9 mouse cellular contexts compared by ENCODE assay signal in genomic region chr17:48097011-48097742, GRCm38 (mm10). TPM values are rescaled to one million over a fixed set of nuclear protein-coding genes. Genes with fewer than 3 reads are reported as not detected.
A peak's percentile ranks its signal among the peaks of the same experiment; 100 is the strongest.
DNase-seq lines count a peak whose midpoint lies in the region; ATAC-seq and TF ChIP-seq lines count a peak whose summit lies in the region.
"Had no signal": no experiment of that assay in that cellular context is flagged by ENCODE, and none has a peak within 500 bp of the region (broad histone marks: within the 10 kb centered on the region; RNA-seq: fewer than 3 reads in every experiment).

No protein-coding gene starts in this region.

- H3K27ac ChIP-seq in embryonic facial prominence, embryonic 10.5 days (replicated peaks): peak overlapping the region; percentile 85
- H3K27ac ChIP-seq in limb, embryonic 12.5 days: peak overlapping the region; percentile 50
- peak overlapping the region; percentile 70 for H3K27ac ChIP-seq in midbrain, embryonic 10.5 days (replicated peaks)
- no peak overlapping the region for H3K27ac ChIP-seq in stomach, embryonic 14.5 days (ENCODE audit: low read length)

- H3K4me2 ChIP-seq in limb, embryonic 12.5 days: peak overlapping the region; percentile 74
- peak overlapping the region; percentile 66 for H3K4me2 ChIP-seq in stomach, embryonic 14.5 days (replicated peaks; ENCODE audit: low read depth, low read length)

- ATAC-seq in hematopoietic stem cell, adult 5-6 weeks (replicated peaks in 1 of 2; ENCODE audit: insufficient read depth in 1 of 2, low FRiP score in 2 of 2, low TSS enrichment in 1 of 2, low read depth in 1 of 2, poor library complexity in 2 of 2, severe bottlenecking in 2 of 2): peak; percentile 48 to 55
- ATAC-seq in limb, embryonic 12.5 days (ENCODE audit: insufficient number of reproducible peaks, insufficient read depth, low FRiP score, low TSS enrichment, low read depth): no peak
- ATAC-seq in stomach, embryonic 14.5 days (ENCODE audit: insufficient number of reproducible peaks, insufficient read depth, low FRiP score, low read depth): peak; percentile 29; the same call in 1 of the 2 replicates

- H3K9ac ChIP-seq in limb, embryonic 12.5 days (replicated peaks): peak overlapping the region; percentile 42
- no peak overlapping the region; the same call in 1 of the 2 replicates for H3K9ac ChIP-seq in stomach, embryonic 14.5 days (replicated peaks; ENCODE audit: low read depth, low read length)

- peaks cover 70% of the 10 kb centered on the region for H3K27me3 ChIP-seq in E14TG2a.4 (ENCODE audit: insufficient read depth, low read length)
- H3K27me3 ChIP-seq in embryonic facial prominence, embryonic 10.5 days (replicated peaks; ENCODE audit: low read depth, poor library complexity, severe bottlenecking): peaks cover 77% of the 10 kb centered on the region
- H3K27me3 ChIP-seq in limb, embryonic 12.5 days: peaks cover 70% of the 10 kb centered on the region
- peaks cover 77% of the 10 kb centered on the region for H3K27me3 ChIP-seq in midbrain, embryonic 10.5 days (ENCODE audit: low read depth, poor library complexity, severe bottlenecking)
- peaks cover 12% of the 10 kb centered on the region; the same call in 1 of the 2 replicates for H3K27me3 ChIP-seq in stomach, embryonic 14.5 days (ENCODE audit: control insufficient read depth, insufficient read depth, low read length)

- under 1% methylated on average over 41 of the region's 41 CpGs for WGBS in embryonic facial prominence, embryonic 10.5 days
- WGBS in limb, embryonic 12.5 days: under 1% methylated on average over 40 of the region's 41 CpGs
- under 1% methylated on average over 40 of the region's 41 CpGs for WGBS in midbrain, embryonic 10.5 days
- WGBS in stomach, embryonic 14.5 days: 1% methylated on average over 40 of the region's 41 CpGs

- H3K36me3 ChIP-seq in E14TG2a.4 (ENCODE audit: insufficient read depth, low read length): no peaks in the 10 kb centered on the region
- H3K36me3 ChIP-seq in embryonic facial prominence, embryonic 10.5 days (replicated peaks): no peaks in the 10 kb centered on the region
- no peaks in the 10 kb centered on the region for H3K36me3 ChIP-seq in limb, embryonic 12.5 days
- H3K36me3 ChIP-seq in midbrain, embryonic 10.5 days: no peaks in the 10 kb centered on the region
- no peaks in the 10 kb centered on the region for H3K36me3 ChIP-seq in stomach, embryonic 14.5 days (ENCODE audit: control insufficient read depth, insufficient read depth, low read length)

- H3K4me1 ChIP-seq in E14TG2a.4 (replicated peaks; ENCODE audit: low read depth, low read length): peaks cover 60% of the 10 kb centered on the region
- peaks cover 68% of the 10 kb centered on the region for H3K4me1 ChIP-seq in embryonic facial prominence, embryonic 10.5 days
- peaks cover 69% of the 10 kb centered on the region for H3K4me1 ChIP-seq in limb, embryonic 12.5 days (replicated peaks)
- H3K4me1 ChIP-seq in midbrain, embryonic 10.5 days: peaks cover 62% of the 10 kb centered on the region
- peaks cover 26% of the 10 kb centered on the region; the same call in 1 of the 2 replicates for H3K4me1 ChIP-seq in stomach, embryonic 14.5 days (ENCODE audit: control insufficient read depth, insufficient read depth, low read length)

- TF ChIP-seq CTCF in E14TG2a.4 (conservative IDR thresholded peaks at IDR 0.05; ENCODE audit: low read length): no peak; the same call in 1 of the 2 replicates

- H3K9me3 ChIP-seq in E14TG2a.4 (ENCODE audit: low read length): peaks cover 12% of the 10 kb centered on the region
- peaks cover 6% of the 10 kb centered on the region for H3K9me3 ChIP-seq in embryonic facial prominence, embryonic 10.5 days
- H3K9me3 ChIP-seq in limb, embryonic 12.5 days: peaks cover 9% of the 10 kb centered on the region; the same call in 1 of the 2 replicates
- H3K9me3 ChIP-seq in midbrain, embryonic 10.5 days (replicated peaks): 0 out of 2 replicates have a peak, but pooled peaks cover 4% of the 10 kb centered on the region
- peaks cover 4% of the 10 kb centered on the region; the same call in 1 of the 2 replicates for H3K9me3 ChIP-seq in stomach, embryonic 14.5 days (ENCODE audit: control insufficient read depth, low read depth, low read length)

- peak overlapping the region; percentile 68 for H3K4me3 ChIP-seq in E14TG2a.4 (replicated peaks; ENCODE audit: low read length)
- peak overlapping the region; percentile 55 for H3K4me3 ChIP-seq in embryonic facial prominence, embryonic 10.5 days
- peak overlapping the region; percentile 39 for H3K4me3 ChIP-seq in limb, embryonic 12.5 days (replicated peaks)
- H3K4me3 ChIP-seq in midbrain, embryonic 10.5 days: peak overlapping the region; percentile 53
- H3K4me3 ChIP-seq in stomach, embryonic 14.5 days (ENCODE audit: low read depth, low read length): peak overlapping the region; percentile 27

- peak; percentile 21 to 24 for DNase-seq in cerebellum, adult 18-20 months
- DNase-seq in cerebellum, adult 11-12 months: no peak
- peak; percentile 76 for DNase-seq in embryonic facial prominence, embryonic 10.5 days (ENCODE audit: low spot score)
- peak; percentile 79 for DNase-seq in midbrain, embryonic 10.5 days (ENCODE audit: low spot score)

RNA-seq across cellular contexts. Expression of gene 1700067P10Rik, which starts 8.1 kb away (rescaled TPM):
- polyA plus RNA-seq in embryonic facial prominence, embryonic 10.5 days (2016; fragmentation: Nextera tagmentation; extraction: Ambion mirVana): not detected in 2 replicates
- not detected in 2 replicates for total RNA-seq in hematopoietic stem cell, adult 5-6 weeks (2017)
- not detected in 2 replicates for polyA plus RNA-seq in limb, embryonic 12.5 days (2016; fragmentation: Nextera tagmentation; extraction: Ambion mirVana)
- polyA plus RNA-seq in midbrain, embryonic 10.5 days (2016; fragmentation: Nextera tagmentation; extraction: Ambion mirVana): not detected in 2 replicates
- not detected in 2 replicates for polyA plus RNA-seq in stomach, embryonic 14.5 days (2014; fragmentation: Nextera tagmentation; extraction: Ambion mirVana)

RNA-seq across cellular contexts. Expression of gene 9830107B12Rik, which starts 48.9 kb away (rescaled TPM):
- polyA plus RNA-seq in embryonic facial prominence, embryonic 10.5 days (2016; fragmentation: Nextera tagmentation; extraction: Ambion mirVana): not detected in 2 replicates
- total RNA-seq in hematopoietic stem cell, adult 5-6 weeks (2017): 2.9 and 4.4 TPM in 2 replicates
- not detected in 2 replicates for polyA plus RNA-seq in limb, embryonic 12.5 days (2016; fragmentation: Nextera tagmentation; extraction: Ambion mirVana)
- polyA plus RNA-seq in midbrain, embryonic 10.5 days (2016; fragmentation: Nextera tagmentation; extraction: Ambion mirVana): not detected in 2 replicates
- not detected in 2 replicates for polyA plus RNA-seq in stomach, embryonic 14.5 days (2014; fragmentation: Nextera tagmentation; extraction: Ambion mirVana)
- polyA plus RNA-seq: gonadal fat pad, adult 2 months had no signal

RNA-seq across cellular contexts. Expression of gene 1700122O11Rik, which starts 59.1 kb away (rescaled TPM):
- polyA plus RNA-seq in embryonic facial prominence, embryonic 10.5 days (2016; fragmentation: Nextera tagmentation; extraction: Ambion mirVana): not detected in 2 replicates
- total RNA-seq in hematopoietic stem cell, adult 5-6 weeks (2017): not detected in 2 replicates
- polyA plus RNA-seq in limb, embryonic 12.5 days (2016; fragmentation: Nextera tagmentation; extraction: Ambion mirVana): not detected in 2 replicates
- not detected in 2 replicates for polyA plus RNA-seq in midbrain, embryonic 10.5 days (2016; fragmentation: Nextera tagmentation; extraction: Ambion mirVana)
- polyA plus RNA-seq in stomach, embryonic 14.5 days (2014; fragmentation: Nextera tagmentation; extraction: Ambion mirVana): not detected in 2 replicates
- polyA plus RNA-seq: gonadal fat pad, adult 2 months had no signal
